8 mouse cellular contexts compared by ENCODE assay signal in genomic region chr2:152396110-152397003, GRCm38 (mm10). TPM values are rescaled to one million over a fixed set of nuclear protein-coding genes. Genes with fewer than 3 reads are reported as not detected.
A peak's percentile ranks its signal among the peaks of the same experiment; 100 is the strongest.
DNase-seq lines count a peak whose midpoint lies in the region; ATAC-seq lines count a peak whose summit lies in the region.

No protein-coding gene starts in this region.

- WGBS in embryonic facial prominence, embryonic 11.5 days: 1% methylated on average over 43 of the region's 46 CpGs
- WGBS in midbrain, embryonic 11.5 days: under 1% methylated on average over 44 of the region's 46 CpGs

- H3K27ac ChIP-seq in embryonic facial prominence, embryonic 11.5 days (replicated peaks; ENCODE audit: low read depth, low read length): peak overlapping the region; percentile 99
- peak overlapping the region; percentile 99 for H3K27ac ChIP-seq in midbrain, embryonic 11.5 days (ENCODE audit: low read depth, low read length)

- ATAC-seq in embryonic facial prominence, embryonic 11.5 days (replicated peaks; ENCODE audit: insufficient number of reproducible peaks, low FRiP score, low TSS enrichment, low read depth): peak; percentile 40
- peak; percentile 58 for ATAC-seq in granulocyte monocyte progenitor cell, adult 5-6 weeks (replicated peaks; ENCODE audit: poor library complexity, severe bottlenecking)
- peak; percentile 65 for ATAC-seq in midbrain, embryonic 11.5 days (ENCODE audit: low FRiP score)

- DNase-seq in adrenal gland, postnatal 14 days: peak; percentile 95
- DNase-seq in embryonic facial prominence, embryonic 11.5 days (ENCODE audit: low spot score): peak; percentile 98
- DNase-seq in kidney, adult 11 months: peak; percentile 88
- DNase-seq in left cerebral cortex, postnatal 4 days: peak; percentile 96
- peak; percentile 99 for DNase-seq in midbrain, embryonic 11.5 days (ENCODE audit: low spot score, missing footprints)
- DNase-seq in skeletal muscle tissue, adult 2 months (ENCODE audit: low read depth, low spot score): peak; percentile 76
- DNase-seq in c-Kit-positive CD71-positive TER-119-positive erythroid progenitor cells, embryonic 14.5 days (ENCODE audit: low spot score): no peak

- peak overlapping the region; percentile 83 for H3K4me2 ChIP-seq in embryonic facial prominence, embryonic 11.5 days (ENCODE audit: low read depth, low read length)
- peak overlapping the region; percentile 92 for H3K4me2 ChIP-seq in midbrain, embryonic 11.5 days

- intact Hi-C loops in left cerebral cortex, postnatal 4 days (cut with DNase I): no loop called here

- H3K9me3 ChIP-seq in embryonic facial prominence, embryonic 11.5 days (replicated peaks; ENCODE audit: control insufficient read depth, low read length): no peaks in the 10 kb centered on the region
- H3K9me3 ChIP-seq in midbrain, embryonic 11.5 days (ENCODE audit: control insufficient read depth, low read length): no peaks in the 10 kb centered on the region

- H3K27me3 ChIP-seq in embryonic facial prominence, embryonic 11.5 days (ENCODE audit: control insufficient read depth, insufficient read depth, low read length): no peaks in the 10 kb centered on the region
- H3K27me3 ChIP-seq in midbrain, embryonic 11.5 days (ENCODE audit: control insufficient read depth, insufficient read depth, low read length): no peaks in the 10 kb centered on the region

- peak overlapping the region; percentile 96 for H3K9ac ChIP-seq in embryonic facial prominence, embryonic 11.5 days (replicated peaks; ENCODE audit: low read length)
- H3K9ac ChIP-seq in midbrain, embryonic 11.5 days (ENCODE audit: low read length): peak overlapping the region; percentile 98

- no peaks in the 10 kb centered on the region for H3K4me1 ChIP-seq in embryonic facial prominence, embryonic 11.5 days (ENCODE audit: control insufficient read depth, insufficient read depth, low read length)
- H3K4me1 ChIP-seq in midbrain, embryonic 11.5 days (ENCODE audit: control insufficient read depth, insufficient read depth, low read length): peaks cover 34% of the 10 kb centered on the region

- no peaks in the 10 kb centered on the region for H3K36me3 ChIP-seq in embryonic facial prominence, embryonic 11.5 days (replicated peaks; ENCODE audit: control insufficient read depth, insufficient read depth, low read depth, low read length)
- no peaks in the 10 kb centered on the region for H3K36me3 ChIP-seq in midbrain, embryonic 11.5 days (ENCODE audit: control insufficient read depth, insufficient read depth, low read length)

- H3K4me3 ChIP-seq in embryonic facial prominence, embryonic 11.5 days (ENCODE audit: low read depth, low read length): peak overlapping the region; percentile 95
- H3K4me3 ChIP-seq in midbrain, embryonic 11.5 days (ENCODE audit: low read depth, low read length): peak overlapping the region; percentile 90

RNA-seq across cellular contexts. Expression of gene Sox12, which starts 1.5 kb away (rescaled TPM):
- total RNA-seq in adrenal gland, postnatal 14 days (2021): 14.7 and 16.0 TPM in 2 replicates
- 19.6 and 20.7 TPM in 2 replicates for polyA plus RNA-seq in embryonic facial prominence, embryonic 11.5 days (2014; fragmentation: Nextera tagmentation; extraction: Ambion mirVana)
- 8.6 and 10.5 TPM in 2 replicates for total RNA-seq in granulocyte monocyte progenitor cell, adult 5-6 weeks (2014; fragmentation: Nextera tagmentation)
- 1.5 and 2.4 TPM in 2 replicates for total RNA-seq in granulocyte monocyte progenitor cell, adult 5-6 weeks (2017)
- 100 to 1,000 TPM; 102 to 105 TPM for total RNA-seq in left cerebral cortex, postnatal 4 days (2021)
- polyA plus RNA-seq in midbrain, embryonic 11.5 days (2014; fragmentation: Nextera tagmentation; extraction: Ambion mirVana): 16.9 and 17.8 TPM in 2 replicates

RNA-seq across cellular contexts. Expression of gene Zcchc3, which starts 18.5 kb away (rescaled TPM):
- total RNA-seq in adrenal gland, postnatal 14 days (2021): 8.3 and 9.9 TPM in 2 replicates
- 61.6 and 67.7 TPM in 2 replicates for polyA plus RNA-seq in embryonic facial prominence, embryonic 11.5 days (2014; fragmentation: Nextera tagmentation; extraction: Ambion mirVana)
- total RNA-seq in granulocyte monocyte progenitor cell, adult 5-6 weeks (2014; fragmentation: Nextera tagmentation): 3.7 and 9.4 TPM in 2 replicates
- 4.8 and 4.9 TPM in 2 replicates for total RNA-seq in granulocyte monocyte progenitor cell, adult 5-6 weeks (2017)
- 10 to 100 TPM; 12.5 to 13.8 TPM for total RNA-seq in left cerebral cortex, postnatal 4 days (2021)
- 52.0 and 55.0 TPM in 2 replicates for polyA plus RNA-seq in midbrain, embryonic 11.5 days (2014; fragmentation: Nextera tagmentation; extraction: Ambion mirVana)

RNA-seq across cellular contexts. Expression of gene 6820408C15Rik, which starts 19.0 kb away (rescaled TPM):
- total RNA-seq in adrenal gland, postnatal 14 days (2021): 0.37 and 0.38 TPM in 2 replicates
- 0.17 and 0.24 TPM in 2 replicates for polyA plus RNA-seq in embryonic facial prominence, embryonic 11.5 days (2014; fragmentation: Nextera tagmentation; extraction: Ambion mirVana)
- total RNA-seq in granulocyte monocyte progenitor cell, adult 5-6 weeks (2014; fragmentation: Nextera tagmentation): 0.75 TPM in 1 of 2 replicates, not detected in the other
- total RNA-seq in granulocyte monocyte progenitor cell, adult 5-6 weeks (2017): not detected in 2 replicates
- 1 to 10 TPM; 2.6 to 3.1 TPM for total RNA-seq in left cerebral cortex, postnatal 4 days (2021)
- 0.40 and 0.93 TPM in 2 replicates for polyA plus RNA-seq in midbrain, embryonic 11.5 days (2014; fragmentation: Nextera tagmentation; extraction: Ambion mirVana)

RNA-seq across cellular contexts. Expression of gene Nrsn2, which starts 19.9 kb away (rescaled TPM):
- total RNA-seq in adrenal gland, postnatal 14 days (2021): 2.8 and 3.0 TPM in 2 replicates
- 3.0 and 4.2 TPM in 2 replicates for polyA plus RNA-seq in embryonic facial prominence, embryonic 11.5 days (2014; fragmentation: Nextera tagmentation; extraction: Ambion mirVana)
- total RNA-seq in granulocyte monocyte progenitor cell, adult 5-6 weeks (2014; fragmentation: Nextera tagmentation): not detected in 2 replicates
- not detected in 2 replicates for total RNA-seq in granulocyte monocyte progenitor cell, adult 5-6 weeks (2017)
- total RNA-seq in left cerebral cortex, postnatal 4 days (2021): 10 to 100 TPM; 18.7 to 27.1 TPM
- 5.3 and 6.2 TPM in 2 replicates for polyA plus RNA-seq in midbrain, embryonic 11.5 days (2014; fragmentation: Nextera tagmentation; extraction: Ambion mirVana)

RNA-seq across cellular contexts. Expression of gene Trib3, which starts 52.5 kb away (rescaled TPM):
- total RNA-seq in adrenal gland, postnatal 14 days (2021): 4.5 and 6.0 TPM in 2 replicates
- 1.4 and 1.7 TPM in 2 replicates for polyA plus RNA-seq in embryonic facial prominence, embryonic 11.5 days (2014; fragmentation: Nextera tagmentation; extraction: Ambion mirVana)
- not detected in 2 replicates for total RNA-seq in granulocyte monocyte progenitor cell, adult 5-6 weeks (2014; fragmentation: Nextera tagmentation)
- not detected in 2 replicates for total RNA-seq in granulocyte monocyte progenitor cell, adult 5-6 weeks (2017)
- total RNA-seq in left cerebral cortex, postnatal 4 days (2021): 1 to 10 TPM in 1 of 2 experiments, under 1 TPM in 1; 0.92 to 1.4 TPM
- polyA plus RNA-seq in midbrain, embryonic 11.5 days (2014; fragmentation: Nextera tagmentation; extraction: Ambion mirVana): 1.1 and 1.2 TPM in 2 replicates
